In genomic region chr11:63160926-63161325, GRCm38 (mm10) we compare ENCODE assay signal across 26 mouse cellular contexts. TPM values are rescaled to one million over a fixed set of nuclear protein-coding genes. Genes with fewer than 3 reads are reported as not detected.
"Had no signal": no experiment of that assay in that cellular context is flagged by ENCODE, and none has a peak within 500 bp of the region (broad histone marks: within the 10 kb centered on the region; RNA-seq: fewer than 3 reads in every experiment).

No protein-coding gene starts in this region.

- H3K9ac ChIP-seq: heart, embryonic 13.5 days; heart, embryonic 15.5 days; hindbrain, embryonic 12.5 days; hindbrain, embryonic 14.5 days; kidney, embryonic 15.5 days; limb, embryonic 13.5 days; limb, embryonic 15.5 days; liver, embryonic 12.5 days; liver, embryonic 14.5 days had no signal

- H3K27me3 ChIP-seq: heart, embryonic 13.5 days; heart, embryonic 15.5 days; hindbrain, embryonic 12.5 days; kidney, embryonic 15.5 days; limb, embryonic 13.5 days; limb, embryonic 15.5 days had no signal

- DNase-seq: gastrocnemius, postnatal 10 days; gastrocnemius, postnatal 25 days; heart, adult 2 months; heart, postnatal 4 days; kidney, adult 2 months; kidney, adult 9 months; kidney, postnatal 25 days; kidney, postnatal 4 days had no signal

- H3K4me1 ChIP-seq: heart, embryonic 13.5 days; heart, embryonic 15.5 days; hindbrain, embryonic 10.5 days; hindbrain, embryonic 12.5 days; kidney, embryonic 15.5 days; limb, embryonic 13.5 days; limb, embryonic 15.5 days; liver, embryonic 12.5 days had no signal

- H3K4me2 ChIP-seq: heart, embryonic 11.5 days; heart, embryonic 13.5 days; heart, embryonic 15.5 days; hindbrain, embryonic 12.5 days; hindbrain, embryonic 14.5 days; kidney, embryonic 15.5 days; limb, embryonic 13.5 days; limb, embryonic 15.5 days; liver, embryonic 12.5 days had no signal

- ATAC-seq: hindbrain, embryonic 16.5 days; inflammation-experienced regulatory T-cells, adult 6 months; intestine, postnatal 0 days; liver, embryonic 12.5 days had no signal

- H3K9me3 ChIP-seq: heart, embryonic 13.5 days; heart, embryonic 15.5 days; hindbrain, embryonic 10.5 days; hindbrain, embryonic 12.5 days; kidney, embryonic 15.5 days; limb, embryonic 13.5 days; limb, embryonic 15.5 days; liver, embryonic 12.5 days had no signal

- H3K27ac ChIP-seq: heart, adult 2 months; heart, embryonic 13.5 days; heart, embryonic 15.5 days; hindbrain, embryonic 10.5 days; hindbrain, embryonic 12.5 days; hindbrain, embryonic 14.5 days; kidney, embryonic 15.5 days; kidney, postnatal 0 days; layer of hippocampus, adult 2 months; left cerebral cortex, adult 2 months; limb, embryonic 13.5 days; limb, embryonic 15.5 days; liver, embryonic 12.5 days; liver, embryonic 14.5 days had no signal

- H3K4me3 ChIP-seq: heart, adult 2 months; heart, embryonic 13.5 days; heart, embryonic 15.5 days; hindbrain, embryonic 10.5 days; hindbrain, embryonic 12.5 days; kidney, embryonic 15.5 days; layer of hippocampus, adult 2 months; left cerebral cortex, adult 2 months; limb, embryonic 13.5 days; limb, embryonic 15.5 days; liver, embryonic 12.5 days had no signal

RNA-seq across cellular contexts. Expression of gene Pmp22, which starts 32.1 kb away (rescaled TPM):
- total RNA-seq: granulocyte monocyte progenitor cell, adult 5-6 weeks had no signal
- polyA plus RNA-seq: inflammation-experienced regulatory T-cells, adult 6 months had no signal
